Mouse (Mus musculus) lung, adult 2 months (tissue): Measurements from ENCODE around the gene Ror2.

Source experiments
- CTCF ChIP-seq: fragments of 200-500 bp; IDR thresholded peaks from 2 replicates; pipeline ENCODE4 v1.5.1; 2011; ENCODE audit warnings: mild to moderate bottlenecking, low read length, control low read depth; ENCODE audit not compliant: insufficient read depth
- POLR2A ChIP-seq: fragments of 200-500 bp; IDR thresholded peaks from 2 replicates; pipeline ENCODE4 v1.6.1; 2011; ENCODE audit warnings: low read depth, mild to moderate bottlenecking, control low read depth, low read length, borderline replicate concordance; ENCODE audit errors: extremely low read depth

DNA sequence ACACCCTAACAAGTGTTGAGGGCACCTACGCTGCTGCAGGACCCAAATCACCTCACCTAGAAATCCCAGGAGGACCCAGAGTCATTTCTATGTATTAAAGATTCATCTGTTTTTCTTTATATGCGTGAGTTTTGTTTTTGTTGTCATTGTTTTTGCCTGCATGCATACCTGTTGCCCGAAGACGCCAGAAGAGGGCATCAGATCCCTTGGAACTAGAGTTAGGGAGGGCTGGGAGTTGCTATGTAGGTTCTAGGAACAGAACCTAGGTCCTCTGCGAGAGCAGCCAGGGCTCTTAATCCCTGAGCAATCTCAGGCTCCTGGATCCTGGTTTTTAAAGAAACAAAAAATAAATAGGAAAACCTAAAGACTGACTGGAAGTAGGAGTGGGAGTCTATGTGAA, 20.9 kb upstream of the Ror2 start:
- no peak for TF ChIP-seq CTCF
- no peak for TF ChIP-seq POLR2A
